Mouse (Mus musculus) hindbrain, postnatal 0 days (tissue): ENCODE measurements at regions not wholly inside any gene's neighbourhood (a gene's known extent, or its start where the extent isn't known, plus 50 kb on each side); places are given as distances from the start of the nearest gene placed in this dataset.

Experiments used
- ATAC-seq: fragments of 200-750 bp; cut with Nextera tagmentation; 2 replicates; pipeline ENCODE4 v1.8.0; 2017; ENCODE audit warnings: mild to moderate bottlenecking, moderate TSS enrichment, moderate library complexity
- DNase-seq: peaks from one replicate; pipeline ENCODE4 v3.0.0-alpha.2; 2015; ENCODE audit warnings: low spot score
- H3K27ac ChIP-seq: fragments of 300-500 bp; sonication (generic); 2 replicates; pipeline ENCODE4 v1.5.1; 2014; ENCODE audit warnings: mild to moderate bottlenecking
- H3K27me3 ChIP-seq: fragments of 300-500 bp; sonication (generic); 2 replicates; pipeline ENCODE4 v1.6.1; 2014; ENCODE audit warnings: low read length, mixed read lengths; ENCODE audit not compliant: insufficient read depth
- H3K36me3 ChIP-seq: fragments of 300-500 bp; sonication (generic); 2 replicates; pipeline ENCODE4 v1.6.1; 2014; ENCODE audit warnings: low read length, mixed read lengths; ENCODE audit not compliant: insufficient read depth
- H3K4me1 ChIP-seq: fragments of 300-500 bp; sonication (generic); 2 replicates; pipeline ENCODE4 v1.6.1; 2014; ENCODE audit warnings: antibody characterized with exemption, low read length, mixed read lengths; ENCODE audit not compliant: insufficient read depth
- H3K4me2 ChIP-seq: fragments of 300-500 bp; sonication (generic); 2 replicates; pipeline ENCODE4 v1.6.1; 2014; ENCODE audit warnings: low read depth, mild to moderate bottlenecking, low read length, moderate library complexity, mixed read lengths
- H3K4me3 ChIP-seq: fragments of 300-500 bp; sonication (generic); 2 replicates; pipeline ENCODE4 v1.5.1; 2014; ENCODE audit warnings: low read length
- H3K9ac ChIP-seq: fragments of 300-500 bp; sonication (generic); replicated peaks from 2 replicates; pipeline ENCODE4 v1.6.1; 2014; ENCODE audit warnings: mild to moderate bottlenecking, low read length, moderate library complexity, mixed read lengths
- H3K9me3 ChIP-seq: fragments of 300-500 bp; sonication (generic); 2 replicates; pipeline ENCODE4 v1.6.1; 2016; ENCODE audit warnings: low read length, mixed read lengths
- CTCF ChIP-seq: IDR thresholded peaks from 2 replicates; pipeline ENCODE4 v1.5.1; 2016; ENCODE audit warnings: antibody characterized with exemption, control low read depth, low read depth
- WGBS: fragments of 180-500 bp; shearing (Covaris S2); extraction: QIAGEN DNeasy Blood & Tissue Kit; methylation state at CpG from one replicate; pipeline ENCODE4 v1.1.7; 2014; 5-methylcytosine and 5-hydroxymethylcytosine counted together

DNA sequence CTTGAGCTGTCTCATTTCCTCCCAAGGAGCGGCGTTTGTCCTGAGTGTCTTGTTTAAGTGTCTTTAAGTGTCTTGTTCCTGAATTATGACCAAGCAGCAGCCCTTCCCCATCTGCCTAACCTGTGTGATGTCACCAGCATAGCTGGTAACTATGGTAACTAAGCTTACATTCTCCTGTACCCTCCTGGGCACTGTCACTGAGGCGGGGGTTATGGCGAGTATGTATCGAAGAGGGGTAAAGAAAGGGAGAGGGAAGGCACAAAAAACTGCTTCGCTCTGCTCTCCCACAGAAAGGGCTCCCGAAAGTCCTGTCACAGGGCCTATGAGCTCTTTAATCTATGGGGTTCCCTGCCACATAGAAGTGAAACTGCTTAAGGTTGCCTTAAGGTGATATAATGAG lies 89.6 kb downstream of the Ppp4r2 start:
- ATAC-seq, result 0 out of 2 replicates have a peak, but pooled peaks have one; percentile 40
- Histone ChIP-seq H3K27me3 (no peaks in the 10 kb centered on the region), H3K4me1 (no peaks in the 10 kb centered on the region), H3K4me2 (no peak overlapping the region), H3K9me3 (no peaks in the 10 kb centered on the region), H3K4me3 (no peak overlapping the region), H3K27ac (no peak overlapping the region), H3K36me3 (no peaks in the 10 kb centered on the region), H3K9ac (no peak overlapping the region)
- no peak for TF ChIP-seq CTCF
- DNase-seq, result no peak
- WGBS, result 73% methylated on average over 7 of the region's 7 CpGs

DNA sequence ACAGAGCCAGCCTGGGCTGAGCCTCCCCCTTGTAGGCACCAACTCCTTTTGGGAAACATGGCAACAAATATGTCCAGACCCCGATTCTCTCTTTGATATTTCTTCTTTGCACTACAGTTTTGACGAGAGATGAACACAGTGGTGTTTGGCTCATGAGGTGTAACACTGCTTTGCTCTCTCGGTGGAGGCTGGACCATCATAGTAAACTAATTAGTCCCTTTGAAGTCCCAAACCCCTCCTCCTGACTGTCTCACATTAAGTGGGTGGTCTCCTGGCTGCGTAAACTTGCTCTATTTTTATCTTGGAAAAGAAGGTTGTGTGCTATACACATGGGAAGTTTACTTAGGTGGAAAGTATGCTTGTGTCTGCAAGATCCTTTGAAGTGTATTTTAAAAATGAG lies 90.3 kb downstream of the Ppp4r2 start:
- no peak overlapping the region for H3K4me3 ChIP-seq
- H3K27me3 ChIP-seq, result no peaks in the 10 kb centered on the region
- no peak overlapping the region for H3K27ac ChIP-seq
- 42% methylated on average over 4 of the region's 4 CpGs for WGBS
- H3K4me2 ChIP-seq, result no peak overlapping the region
- no peaks in the 10 kb centered on the region for H3K36me3 ChIP-seq
- no peak for DNase-seq
- TF ChIP-seq CTCF, result no peak
- H3K9me3 ChIP-seq, result no peaks in the 10 kb centered on the region
- H3K4me1 ChIP-seq, result no peaks in the 10 kb centered on the region
- ATAC-seq, result no peak
- H3K9ac ChIP-seq, result no peak overlapping the region

DNA sequence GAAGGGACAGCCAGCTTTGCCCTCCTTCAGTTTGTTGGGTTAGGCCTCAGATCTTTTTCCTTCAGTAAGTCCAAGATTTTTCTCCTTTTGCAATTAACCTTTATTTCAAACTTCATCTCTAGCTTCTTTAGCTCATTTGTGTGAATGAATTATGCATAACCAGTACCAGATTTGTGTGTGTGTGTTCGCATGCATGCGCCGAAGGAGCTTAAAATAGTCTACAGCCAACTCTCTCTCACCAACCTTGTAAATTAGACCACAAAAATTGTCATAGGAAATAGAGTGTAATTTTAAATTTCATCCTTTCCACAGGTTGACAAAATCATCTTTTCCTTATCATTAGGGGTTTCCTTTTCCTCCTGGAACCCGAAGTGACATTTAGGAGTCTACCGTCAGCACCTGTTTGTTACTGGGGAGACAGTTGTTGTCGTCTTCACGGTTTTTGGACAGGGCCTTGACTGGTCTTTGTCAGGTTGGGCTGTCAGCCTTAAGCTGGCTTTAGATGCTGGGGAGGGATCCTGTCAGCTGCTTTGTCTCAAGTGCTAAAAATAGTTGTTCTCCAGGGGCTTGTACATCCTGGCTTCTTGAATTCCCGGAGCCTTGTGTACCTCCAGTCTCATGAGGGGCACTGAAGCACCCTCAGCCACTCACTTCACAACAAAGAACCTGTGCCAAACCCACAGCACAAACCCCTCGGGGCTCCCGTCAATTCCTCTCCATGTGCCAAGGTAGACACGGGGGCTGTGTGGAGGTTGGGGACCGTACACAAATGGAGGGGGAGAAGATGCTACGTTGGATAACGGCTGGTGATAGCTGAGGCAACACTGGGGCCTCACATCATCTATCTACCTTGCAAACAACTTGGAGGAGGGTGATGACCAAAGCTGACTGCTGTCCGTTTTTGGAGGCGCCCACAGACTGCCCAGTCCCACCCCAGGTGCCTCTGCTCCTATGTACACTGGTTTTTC lies 95.7 kb downstream of the Ppp4r2 start:
- Histone ChIP-seq H3K36me3 (no peaks in the 10 kb centered on the region), H3K4me3 (no peak overlapping the region), H3K27ac (no peak overlapping the region), H3K9me3 (no peaks in the 10 kb centered on the region), H3K9ac (no peak overlapping the region), H3K4me2 (no peak overlapping the region), H3K4me1 (0 out of 2 replicates have a peak, but pooled peaks cover 4% of the 10 kb centered on the region), H3K27me3 (no peaks in the 10 kb centered on the region)
- 72% methylated on average over 16 of the region's 16 CpGs for WGBS
- no peak for ATAC-seq
- no peak for DNase-seq
- no peak for TF ChIP-seq CTCF

DNA sequence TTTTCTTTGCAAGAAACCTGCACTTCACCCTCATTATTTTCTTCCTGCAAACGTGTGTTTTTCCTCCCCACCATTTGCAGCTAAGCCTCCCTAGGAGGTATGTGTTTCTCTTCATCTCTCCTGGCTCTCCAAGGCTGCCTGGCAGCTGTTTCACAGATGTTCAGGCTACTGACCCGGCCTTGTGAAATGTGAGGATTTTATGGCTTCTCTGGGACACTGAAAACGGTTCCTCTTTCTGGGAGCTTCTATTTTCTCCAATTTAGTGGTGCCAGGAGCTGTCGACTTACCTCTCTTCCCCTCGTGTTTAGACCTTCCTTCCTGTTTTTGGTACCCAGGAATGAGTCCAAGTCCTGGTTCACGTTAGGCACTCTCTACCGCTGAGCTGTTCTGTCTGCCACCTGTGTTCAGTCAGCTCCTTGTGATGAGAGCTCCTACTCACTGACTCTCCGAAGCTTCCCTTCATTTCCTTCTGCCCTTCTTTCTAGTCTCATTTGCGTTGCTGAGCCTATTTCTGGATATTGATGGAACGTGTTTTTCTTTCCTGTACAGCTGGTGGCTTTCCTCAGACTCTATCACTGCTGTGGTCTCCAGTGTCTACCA lies 96.4 kb downstream of the Ppp4r2 start:
- Histone ChIP-seq H3K4me1 (0 out of 2 replicates have a peak, but pooled peaks cover 4% of the 10 kb centered on the region), H3K9ac (no peak overlapping the region), H3K9me3 (no peaks in the 10 kb centered on the region), H3K27ac (no peak overlapping the region), H3K36me3 (no peaks in the 10 kb centered on the region), H3K4me3 (no peak overlapping the region), H3K4me2 (no peak overlapping the region), H3K27me3 (no peaks in the 10 kb centered on the region)
- DNase-seq (no peak), ATAC-seq (no peak)
- WGBS, result 60% methylated on average over 10 of the region's 10 CpGs
- TF ChIP-seq CTCF, result no peak

DNA sequence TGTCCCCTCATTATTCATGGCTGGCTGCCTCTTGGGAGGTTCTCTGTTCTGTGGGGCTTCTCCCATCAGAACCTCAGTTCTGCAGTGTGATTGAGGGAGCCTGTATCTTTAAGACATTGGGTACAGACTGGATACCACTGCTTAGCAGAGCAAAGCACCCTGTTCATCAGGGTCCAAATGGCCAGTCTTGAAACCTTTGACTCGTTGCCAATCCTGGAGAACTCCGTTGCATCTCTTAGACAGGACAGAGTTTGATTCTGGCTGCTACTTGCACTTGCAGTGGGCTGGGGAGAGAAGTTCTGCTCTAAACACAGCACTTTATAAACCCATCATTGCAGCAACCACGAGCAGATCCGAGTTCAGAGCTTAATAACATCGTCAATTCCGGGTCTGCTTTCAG lies 97.3 kb downstream of the Ppp4r2 start:
- DNase-seq (no peak), ATAC-seq (no peak)
- no peaks in the 10 kb centered on the region for H3K36me3 ChIP-seq
- no peak overlapping the region for H3K4me3 ChIP-seq
- H3K27me3 ChIP-seq, result no peaks in the 10 kb centered on the region
- no peak overlapping the region for H3K4me2 ChIP-seq
- no peak overlapping the region for H3K9ac ChIP-seq
- no peaks in the 10 kb centered on the region for H3K9me3 ChIP-seq
- H3K27ac ChIP-seq, result no peak overlapping the region
- H3K4me1 ChIP-seq, result 0 out of 2 replicates have a peak, but pooled peaks cover 4% of the 10 kb centered on the region
- WGBS, result 78% methylated on average over 6 of the region's 6 CpGs
- no peak for TF ChIP-seq CTCF

DNA sequence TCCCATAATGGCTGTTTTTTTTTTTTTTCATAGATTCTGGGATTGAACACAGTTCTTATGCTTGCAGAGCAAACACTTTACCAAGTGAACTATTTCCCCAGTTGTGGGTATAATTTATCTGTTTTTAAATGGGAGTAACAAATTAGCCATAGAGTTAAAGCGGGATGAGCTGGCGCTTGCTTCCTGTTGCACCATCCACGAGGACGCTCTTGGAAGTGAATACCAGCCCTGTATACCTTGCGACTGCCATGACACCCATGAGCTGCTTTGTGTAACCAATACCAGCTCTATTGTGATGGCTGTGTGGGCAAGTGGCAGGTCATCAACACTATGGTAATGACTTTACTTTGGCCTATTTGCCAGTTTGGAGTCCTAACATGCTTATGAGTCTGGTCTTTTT lies 101.0 kb downstream of the Ppp4r2 start:
- 92% methylated on average over 5 of the region's 5 CpGs for WGBS
- Histone ChIP-seq H3K9ac (no peak overlapping the region), H3K9me3 (no peaks in the 10 kb centered on the region), H3K27me3 (no peaks in the 10 kb centered on the region), H3K4me2 (no peak overlapping the region), H3K4me3 (no peak overlapping the region), H3K27ac (no peak overlapping the region), H3K4me1 (0 out of 2 replicates have a peak, but pooled peaks cover under 1% of the 10 kb centered on the region), H3K36me3 (no peaks in the 10 kb centered on the region)
- DNase-seq (no peak), ATAC-seq (no peak)
- TF ChIP-seq CTCF, result no peak
